Mouse (Mus musculus) heart, postnatal 4 days (tissue): Measurements from ENCODE around the gene Fkbp15. TPM values are rescaled to one million over a fixed set of nuclear protein-coding genes. Genes with fewer than 3 reads are reported as not detected.
A peak's percentile ranks its signal among the peaks of the same experiment; 100 is the strongest.

Experiments
- DNase-seq: peaks from one replicate; pipeline ENCODE4 v3.0.0; 2021
- total RNA-seq, 2 experiments: library from RNA; stranded (reverse); gene quantifications; 2 replicates each; pipeline ENCODE4 v1.2.3; 2021

Gene Fkbp15
- total RNA-seq, 2 experiments from 2014 or later = 26.5 to 28.1 TPM

GRCm38 (mm10) chr4:62313641-62314211 lies 46.6 kb downstream of the Fkbp15 start:
- DNase-seq = no peak

- no peak for DNase-seq
These were observed 47.5 kb downstream of the Fkbp15 start for GRCm38 (mm10) chr4:62312821-62313220.

- DNase-seq = no peak
These were observed 51.9 kb downstream of the Fkbp15 start for GRCm38 (mm10) chr4:62308406-62308805.

DNA sequence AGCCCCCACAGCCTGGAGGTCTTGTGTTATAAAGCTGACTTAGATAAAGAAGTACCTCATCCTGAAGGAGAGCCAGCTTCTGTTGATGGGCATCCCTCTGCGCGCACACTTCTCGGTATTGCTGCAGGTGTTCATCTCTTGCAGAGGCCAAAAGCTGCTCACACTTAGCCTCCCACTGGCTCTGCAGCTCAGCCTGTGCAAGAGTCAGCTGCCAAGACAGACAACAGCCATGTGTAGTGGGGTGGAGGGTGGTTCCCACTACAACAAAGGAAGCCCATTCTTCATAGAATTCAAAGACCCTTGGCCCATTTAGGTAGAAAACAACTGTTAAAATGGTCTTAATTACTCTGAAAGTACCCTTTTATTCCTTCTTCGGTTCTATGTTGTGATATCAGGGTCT lies 53.5 kb downstream of the Fkbp15 start:
- DNase-seq = no peak

GRCm38 (mm10) chr4:62306301-62306700 lies 54.0 kb downstream of the Fkbp15 start:
- no peak for DNase-seq

GRCm38 (mm10) chr4:62303288-62303687 lies 57.1 kb downstream of the Fkbp15 start:
- no peak for DNase-seq

DNA sequence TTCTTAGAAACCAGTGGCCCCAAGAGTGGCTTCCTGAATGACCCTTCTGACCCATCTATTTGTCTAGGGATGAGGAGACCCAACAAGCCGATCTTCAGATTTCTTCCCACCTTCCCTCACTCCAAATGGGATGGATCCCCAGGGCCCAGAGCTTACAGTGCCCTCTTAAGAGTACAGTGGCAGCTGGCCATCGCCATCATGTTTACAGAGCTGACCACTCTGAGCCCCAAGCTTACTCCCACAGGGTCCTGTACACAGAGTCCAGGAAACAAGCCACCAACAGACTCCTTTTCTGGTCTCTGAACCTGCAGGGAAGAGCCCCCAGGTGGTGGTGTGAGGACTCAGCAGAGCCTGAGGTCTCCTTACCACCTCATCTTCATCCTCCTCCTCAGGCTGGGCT lies 57.6 kb downstream of the Fkbp15 start:
- no peak for DNase-seq

GRCm38 (mm10) chr4:62300001-62300400 lies 60.3 kb downstream of the Fkbp15 start:
- no peak for DNase-seq

DNA sequence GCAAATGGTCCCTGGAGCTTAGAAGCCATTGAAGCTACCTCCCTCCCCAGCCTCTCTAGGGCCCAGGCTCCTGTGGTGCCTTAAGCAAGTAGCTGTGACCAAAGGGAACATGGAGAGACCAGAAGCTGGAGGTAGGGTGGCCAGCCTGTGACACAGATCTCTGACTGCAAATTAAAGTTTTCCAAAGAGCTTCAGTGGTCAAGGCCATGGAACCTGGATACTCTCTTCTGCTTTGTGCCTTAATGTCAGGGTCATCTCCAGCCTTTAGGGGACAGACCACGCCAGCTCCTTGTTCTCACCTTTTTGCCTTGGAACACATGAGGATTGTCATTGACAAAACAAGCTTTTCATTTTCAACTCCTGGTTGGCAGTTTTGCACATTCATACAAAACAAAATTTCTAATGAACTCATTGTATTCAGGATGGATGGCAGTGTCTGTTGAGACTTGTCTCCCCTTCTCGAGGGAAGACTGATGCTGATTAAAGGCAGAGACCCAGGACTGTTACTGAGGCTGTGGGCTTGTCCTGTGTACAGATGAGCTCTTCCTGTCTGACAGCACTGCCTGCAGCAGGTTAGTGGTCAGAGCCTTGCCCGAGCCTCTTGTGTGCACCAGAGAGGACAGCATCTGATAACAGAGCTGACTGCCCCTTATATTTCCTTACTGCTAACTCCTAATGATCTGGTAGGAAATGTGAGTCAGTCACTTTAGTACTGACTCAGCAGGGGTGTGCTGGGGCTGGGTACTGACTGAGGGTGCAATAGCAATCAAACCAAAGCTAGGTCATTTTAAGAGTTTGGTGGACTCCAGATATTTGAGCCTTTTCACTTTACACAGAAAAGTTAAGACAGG lies 62.8 kb downstream of the Fkbp15 start:
- no peak for DNase-seq

- no peak for DNase-seq
These were observed 65.6 kb downstream of the Fkbp15 start for GRCm38 (mm10) chr4:62294741-62295140.

DNA sequence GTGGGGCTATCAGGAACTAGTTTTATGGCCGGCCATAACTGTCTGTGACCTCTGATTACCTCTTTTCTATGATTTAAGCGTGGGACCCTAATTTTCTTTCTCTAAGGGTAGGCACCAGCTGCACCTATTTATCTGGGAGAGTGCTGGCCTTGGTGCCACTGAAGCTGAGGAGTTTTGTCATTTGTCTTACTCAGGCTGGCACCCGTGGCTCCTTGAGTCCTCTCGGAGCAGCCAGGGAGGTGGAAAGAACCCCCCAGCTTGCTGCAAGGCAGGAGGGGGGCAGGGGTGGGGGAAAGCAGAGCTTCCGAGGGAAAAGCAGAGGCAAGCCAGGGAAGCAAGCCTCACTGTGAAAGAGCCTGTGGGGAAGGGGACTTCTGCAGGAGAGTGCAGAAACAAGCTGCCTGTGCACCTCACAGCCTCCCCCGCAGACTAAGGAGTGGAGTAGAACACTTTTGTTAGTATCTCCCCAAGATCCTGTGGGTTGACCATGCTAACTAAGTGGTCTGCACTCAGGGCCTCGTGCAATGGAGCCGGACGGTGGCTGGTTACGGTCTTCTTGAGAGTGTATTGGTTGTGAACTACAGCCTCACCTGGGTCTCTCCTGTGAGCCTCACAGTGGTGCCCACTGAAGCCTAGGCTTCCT lies 67.0 kb downstream of the Fkbp15 start:
- peak; percentile 3 for DNase-seq

DNA sequence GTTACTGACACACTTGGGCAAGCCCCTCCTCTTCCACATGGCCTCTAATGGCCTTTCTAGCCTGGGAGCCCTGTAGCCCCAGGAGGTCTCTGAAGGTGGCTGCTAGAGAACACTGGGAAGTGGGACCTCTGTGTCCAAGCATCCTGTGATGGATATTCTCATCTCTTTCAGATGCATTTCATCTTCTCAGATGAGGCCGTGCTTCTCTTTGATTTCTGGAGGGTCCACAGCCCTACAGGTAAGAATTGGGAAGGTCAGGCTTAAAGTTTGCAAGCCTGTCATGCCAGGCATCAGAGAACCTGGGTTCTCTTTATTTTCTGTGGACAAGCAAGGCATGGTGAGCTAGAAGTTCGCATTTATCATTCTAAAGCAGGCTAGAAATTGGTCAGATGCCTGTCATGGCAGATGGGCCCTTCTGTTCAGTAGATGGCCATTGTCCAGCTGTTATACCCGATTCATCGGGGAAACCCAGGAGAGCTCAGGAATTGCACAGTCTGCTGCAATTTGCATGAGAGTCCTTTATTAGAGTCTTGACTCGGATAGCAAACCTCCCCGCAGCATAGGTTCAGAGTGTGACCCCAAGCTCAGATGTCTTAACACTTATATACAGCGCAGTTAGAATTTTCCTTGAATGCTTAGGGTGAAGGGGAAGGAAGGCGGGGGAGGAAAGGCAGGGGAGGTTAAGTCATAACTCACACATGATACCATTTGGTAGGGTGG lies 67.7 kb downstream of the Fkbp15 start:
- DNase-seq = peak; percentile 4

GRCm38 (mm10) chr4:62290816-62291505 lies 69.4 kb downstream of the Fkbp15 start:
- DNase-seq = peak; percentile 4

DNA sequence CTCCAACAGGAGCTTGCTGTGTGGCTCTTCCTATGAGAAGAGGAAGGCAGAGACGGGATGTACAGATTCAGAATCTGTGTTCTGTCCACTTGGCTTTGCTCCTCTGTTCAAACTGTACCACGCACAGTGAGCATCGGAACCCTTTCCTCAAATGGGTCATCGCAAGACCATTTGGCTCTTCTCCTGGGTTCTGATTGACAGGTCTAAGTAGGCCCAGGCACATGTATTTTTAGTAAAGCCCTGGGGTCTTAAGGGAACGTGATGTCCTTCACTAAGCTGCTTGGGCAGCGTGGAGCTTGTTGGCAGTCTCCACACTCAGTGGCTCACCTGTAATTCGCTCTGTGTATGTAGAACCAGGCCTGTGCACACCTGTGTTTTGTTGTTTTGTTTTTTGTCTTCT lies 71.1 kb downstream of the Fkbp15 start:
- peak; percentile 3 for DNase-seq

GRCm38 (mm10) chr4:62286992-62287900 lies 73.1 kb downstream of the Fkbp15 start:
- peak; percentile 14 for DNase-seq

GRCm38 (mm10) chr4:62286257-62286991 lies 73.9 kb downstream of the Fkbp15 start:
- DNase-seq = peak; percentile 76

DNA sequence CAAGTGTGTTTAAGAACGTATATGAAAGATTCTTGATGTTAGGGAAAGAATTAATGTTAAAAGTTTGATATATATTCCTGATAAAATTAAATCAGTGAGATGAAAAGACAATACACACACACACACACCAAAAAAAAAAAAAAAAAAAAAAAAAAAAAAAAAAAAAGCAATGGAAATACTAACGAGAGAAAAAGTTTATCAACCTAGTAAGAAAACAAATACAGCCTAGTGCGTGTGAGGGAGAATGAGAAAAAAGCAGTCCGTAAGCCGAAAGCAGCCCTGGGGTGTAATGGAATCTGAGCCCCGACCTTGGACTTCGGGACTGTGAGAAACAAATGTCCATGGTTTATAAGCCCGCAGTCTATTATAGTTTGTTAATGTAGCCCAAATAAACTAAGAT lies 74.8 kb downstream of the Fkbp15 start:
- peak; percentile 2 for DNase-seq

DNA sequence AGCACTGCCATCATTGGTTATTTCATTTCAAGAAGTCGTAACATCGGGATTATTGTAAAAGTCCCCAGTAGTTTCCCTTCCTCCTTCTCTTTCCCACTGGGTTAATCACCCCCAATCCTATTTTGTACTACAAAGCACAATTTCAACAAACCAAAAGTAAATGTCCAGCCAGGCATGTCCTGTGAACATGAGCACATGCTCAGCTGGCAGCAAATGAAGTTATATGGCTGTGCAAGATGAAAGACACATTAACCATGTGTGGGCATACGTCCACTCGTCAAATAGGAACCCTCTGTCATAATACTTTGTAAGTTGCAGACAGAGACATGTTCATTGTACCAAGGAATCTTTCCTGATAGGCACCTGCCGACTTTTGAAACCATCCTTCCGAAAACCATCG lies 77.4 kb downstream of the Fkbp15 start:
- no peak for DNase-seq

DNA sequence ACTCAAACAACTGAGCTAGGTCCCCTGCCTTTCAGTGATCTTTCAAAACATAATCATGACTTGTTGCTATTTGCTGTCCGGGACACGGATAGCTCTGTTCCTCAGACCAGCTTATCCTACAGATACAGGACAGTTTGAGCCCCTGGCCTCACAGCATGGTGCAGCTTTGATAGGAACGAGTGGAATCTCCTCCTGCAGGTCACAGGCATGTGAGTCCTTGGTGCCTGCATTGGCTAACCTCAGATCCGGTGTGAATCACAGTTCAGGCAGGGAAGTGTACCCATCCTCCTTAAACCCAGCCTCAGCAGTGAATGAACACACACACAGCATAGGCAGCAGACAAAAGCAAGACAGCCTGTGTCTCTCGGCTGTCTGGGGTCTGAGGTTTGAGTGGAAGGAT lies 79.0 kb downstream of the Fkbp15 start:
- no peak for DNase-seq

DNA sequence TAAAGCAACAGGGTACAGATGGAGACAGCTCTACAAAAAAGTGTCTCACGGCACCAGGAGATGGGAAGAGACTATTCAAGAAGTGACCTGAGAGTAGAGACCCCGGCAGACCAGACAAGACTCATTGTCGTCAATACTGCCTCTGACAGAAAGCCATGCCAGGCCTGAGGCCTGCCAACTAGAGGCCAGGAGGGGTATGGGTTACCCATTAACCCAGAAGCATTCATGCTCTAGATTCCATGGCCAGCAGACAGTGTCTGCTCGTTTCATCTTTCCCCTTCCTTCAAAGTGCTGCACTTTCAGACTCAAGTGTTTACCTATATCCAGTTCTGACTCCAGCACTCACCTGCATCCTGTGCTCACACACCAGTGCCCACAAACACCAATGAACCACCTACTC lies 82.3 kb downstream of the Fkbp15 start:
- DNase-seq = no peak

GRCm38 (mm10) chr4:62277222-62277621 lies 83.1 kb downstream of the Fkbp15 start:
- DNase-seq = no peak
